Mouse (Mus musculus) thymus, adult 2 months (tissue): ENCODE data around the gene Spdye4b. TPM values are rescaled to one million over a fixed set of nuclear protein-coding genes. Genes with fewer than 3 reads are reported as not detected.

Experiments used
- DNase-seq: peaks from one replicate; pipeline ENCODE4 v3.0.0; 2021
- H3K27ac ChIP-seq: fragments of 200-500 bp; 2 replicates; pipeline ENCODE4 v1.5.1; 2012; ENCODE audit warnings: low read length, control low read depth; ENCODE audit not compliant: control insufficient read depth, insufficient read depth
- H3K27me3 ChIP-seq: fragments of 200-500 bp; 2 replicates; pipeline ENCODE4 v1.6.1; 2012; ENCODE audit warnings: mild to moderate bottlenecking, low read length, moderate library complexity, mixed read lengths; ENCODE audit not compliant: control insufficient read depth, insufficient read depth
- H3K36me3 ChIP-seq: fragments of 200-500 bp; 2 replicates; pipeline ENCODE4 v1.6.1; 2012; ENCODE audit warnings: mild to moderate bottlenecking, low read length, moderate library complexity; ENCODE audit not compliant: control insufficient read depth, insufficient read depth
- H3K4me1 ChIP-seq: fragments of 200-500 bp; replicated peaks from 2 replicates; pipeline ENCODE4 v1.6.1; 2012; ENCODE audit warnings: low read length; ENCODE audit not compliant: control insufficient read depth, insufficient read depth
- H3K4me3 ChIP-seq: fragments of 200-500 bp; 2 replicates; pipeline ENCODE4 v1.5.1; 2012; ENCODE audit warnings: mild to moderate bottlenecking, low read length, control low read depth, moderate library complexity; ENCODE audit not compliant: control insufficient read depth, insufficient read depth
- CTCF ChIP-seq: fragments of 200-500 bp; IDR thresholded peaks from 2 replicates; pipeline ENCODE4 v1.5.1; 2012; ENCODE audit warnings: mild to moderate bottlenecking, control low read depth, low read length, moderate library complexity, borderline replicate concordance; ENCODE audit not compliant: control insufficient read depth, poor library complexity, insufficient read depth; ENCODE audit errors: extremely low read depth
- POLR2A ChIP-seq: fragments of 200-500 bp; IDR thresholded peaks from 2 replicates; pipeline ENCODE4 v1.6.1; 2012; ENCODE audit warnings: mild to moderate bottlenecking, low read length, control low read depth, moderate library complexity; ENCODE audit not compliant: control insufficient read depth, poor library complexity, insufficient read depth; ENCODE audit errors: extremely low read depth
- WGBS: fragments of 180-500 bp; shearing (Covaris S2); methylation state at CpG from one replicate; pipeline ENCODE4 v1.1.7; 2018; 5-methylcytosine and 5-hydroxymethylcytosine counted together
- polyA plus RNA-seq: library from polyadenylated mRNA; depleted of rRNA; stranded (reverse); fragments of >200 nt; gene quantifications from 2 replicates; pipeline ENCODE4 v1.2.3, GENCODE M21; 2012

Gene Spdye4b
- polyA plus RNA-seq, 1 experiment = 0.08 TPM

GRCm38 (mm10) chr5:143148661-143149060 is 32.2 kb upstream of the Spdye4b start:
- H3K27me3 ChIP-seq = no peaks in the 10 kb centered on the region; the same call in 1 of the 2 replicates
- H3K36me3 ChIP-seq = no peaks in the 10 kb centered on the region
- no peaks in the 10 kb centered on the region for H3K4me1 ChIP-seq
- 80% methylated on average over 5 of the region's 5 CpGs for WGBS
- no peak for DNase-seq
- no peak overlapping the region for H3K27ac ChIP-seq
- TF ChIP-seq CTCF (no peak), POLR2A (no peak)
- no peak overlapping the region for H3K4me3 ChIP-seq

- H3K4me3 ChIP-seq = no peak overlapping the region
- no peak for DNase-seq
- H3K27ac ChIP-seq = no peak overlapping the region
- whole genome bisulfite sequencing = 98% methylated on average over 2 of the region's 2 CpGs
- H3K36me3 ChIP-seq = no peaks in the 10 kb centered on the region
- TF ChIP-seq POLR2A (no peak), CTCF (no peak)
- no peaks in the 10 kb centered on the region; the same call in 1 of the 2 replicates for H3K27me3 ChIP-seq
- H3K4me1 ChIP-seq = no peaks in the 10 kb centered on the region
Measured at GRCm38 (mm10) chr5:143149536-143149935, 31.3 kb upstream of the Spdye4b start.

- Histone ChIP-seq H3K36me3 (no peaks in the 10 kb centered on the region), H3K4me3 (no peak overlapping the region), H3K27me3 (no peaks in the 10 kb centered on the region; the same call in 1 of the 2 replicates), H3K4me1 (no peaks in the 10 kb centered on the region), H3K27ac (no peak overlapping the region)
- 90% methylated on average over 2 of the region's 2 CpGs for WGBS
- no peak for DNase-seq
- TF ChIP-seq CTCF = no peak
- no peak for TF ChIP-seq POLR2A
Measured at GRCm38 (mm10) chr5:143150044-143150443, 30.8 kb upstream of the Spdye4b start.

GRCm38 (mm10) chr5:143153756-143154155 is 27.1 kb upstream of the Spdye4b start:
- Histone ChIP-seq H3K27ac (no peak overlapping the region), H3K4me3 (no peak overlapping the region), H3K27me3 (peaks cover 4% of the 10 kb centered on the region; the same call in 1 of the 2 replicates), H3K36me3 (no peaks in the 10 kb centered on the region), H3K4me1 (no peaks in the 10 kb centered on the region)
- TF ChIP-seq POLR2A = no peak
- no peak for TF ChIP-seq CTCF
- DNase-seq = no peak
- WGBS = 92% methylated on average over 10 of the region's 10 CpGs

GRCm38 (mm10) chr5:143155534-143155933 is 25.3 kb upstream of the Spdye4b start:
- Histone ChIP-seq H3K4me1 (no peaks in the 10 kb centered on the region), H3K36me3 (no peaks in the 10 kb centered on the region), H3K27ac (no peak overlapping the region), H3K27me3 (peaks cover 4% of the 10 kb centered on the region; the same call in 1 of the 2 replicates), H3K4me3 (no peak overlapping the region)
- no peak for TF ChIP-seq POLR2A
- TF ChIP-seq CTCF = no peak
- DNase-seq = no peak
- 93% methylated on average over 3 of the region's 3 CpGs for WGBS

- TF ChIP-seq CTCF (no peak), POLR2A (no peak)
- Histone ChIP-seq H3K36me3 (no peaks in the 10 kb centered on the region), H3K4me3 (no peak overlapping the region), H3K4me1 (no peaks in the 10 kb centered on the region), H3K27ac (no peak overlapping the region), H3K27me3 (no peaks in the 10 kb centered on the region; the same call in 1 of the 2 replicates)
- WGBS = 30% methylated on average over 18 of the region's 18 CpGs
- no peak for DNase-seq
Measured at GRCm38 (mm10) chr5:143165508-143166070, 15.2 kb upstream of the Spdye4b start.
